Mouse (Mus musculus): Measurements from ENCODE around the gene Cald1. TPM values are rescaled to one million over a fixed set of nuclear protein-coding genes. Genes with fewer than 3 reads are reported as not detected.
A peak's percentile ranks its signal among the peaks of the same experiment; 100 is the strongest.

The Cald1 gene
- polyA plus RNA-seq, 1 experiment from 2014 or later = 401 TPM

DNA sequence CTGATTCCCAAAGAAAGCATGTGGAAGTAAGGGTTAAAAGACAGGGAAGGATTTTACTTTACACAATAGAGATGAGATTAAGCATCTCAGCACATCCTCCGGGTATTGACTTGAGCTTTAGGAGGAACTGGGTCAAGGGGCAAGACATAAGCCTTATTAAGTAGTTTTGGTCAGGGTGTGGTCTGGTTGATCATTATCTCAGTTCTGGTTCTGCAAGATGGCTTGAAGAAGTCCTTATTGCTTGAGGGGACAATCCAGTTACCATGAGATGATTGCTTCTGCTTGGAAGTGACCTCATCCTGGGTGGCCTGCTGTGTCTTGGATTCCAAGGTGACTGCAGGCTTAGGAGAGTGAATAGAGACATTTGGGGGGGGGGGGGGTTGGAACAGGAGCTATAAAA, 21.9 kb downstream of the Cald1 start:
- Histone ChIP-seq H3K27me3 (replicated peaks) (no peaks in the 10 kb centered on the region), H3K4me3 (replicated peaks) (no peak overlapping the region), H3K4me1 (no peaks in the 10 kb centered on the region), H3K27ac (no peak overlapping the region), H3K9ac (no peak overlapping the region), H3K4me2 (no peak overlapping the region), H3K36me3 (no peaks in the 10 kb centered on the region), H3K9me3 (no peaks in the 10 kb centered on the region)
- ATAC-seq (ENCODE audit: insufficient read depth, low FRiP score, low read depth) = no peak
- 42% methylated on average over 1 of the region's 1 CpGs for WGBS

DNA sequence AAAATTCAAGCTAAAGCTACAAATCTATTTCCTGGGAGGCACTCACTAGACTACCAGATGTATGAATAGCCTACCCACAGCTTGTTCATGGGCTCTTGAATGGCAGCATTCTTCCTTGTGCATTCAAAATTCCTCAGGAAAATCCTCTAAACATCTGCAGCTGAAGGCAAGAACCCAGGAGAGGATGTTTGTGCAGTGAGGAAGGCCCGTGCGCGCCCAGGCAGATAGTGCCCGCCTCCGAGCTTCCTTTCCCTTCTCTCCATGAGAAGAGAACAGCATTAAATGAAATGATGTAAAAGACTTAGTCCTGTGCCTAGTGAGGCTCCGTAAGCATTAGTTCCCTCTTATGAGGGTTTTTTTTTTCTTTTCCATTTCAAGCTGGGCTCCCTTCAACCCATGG, 24.6 kb downstream of the Cald1 start:
- Histone ChIP-seq H3K36me3 (no peaks in the 10 kb centered on the region), H3K9me3 (no peaks in the 10 kb centered on the region), H3K27ac (no peak overlapping the region), H3K9ac (no peak overlapping the region), H3K27me3 (replicated peaks) (no peaks in the 10 kb centered on the region), H3K4me2 (no peak overlapping the region), H3K4me1 (no peaks in the 10 kb centered on the region; the same call in 1 of the 2 replicates), H3K4me3 (replicated peaks) (no peak overlapping the region)
- ATAC-seq (ENCODE audit: insufficient read depth, low FRiP score, low read depth) = no peak
- WGBS = 77% methylated on average over 6 of the region's 6 CpGs

DNA sequence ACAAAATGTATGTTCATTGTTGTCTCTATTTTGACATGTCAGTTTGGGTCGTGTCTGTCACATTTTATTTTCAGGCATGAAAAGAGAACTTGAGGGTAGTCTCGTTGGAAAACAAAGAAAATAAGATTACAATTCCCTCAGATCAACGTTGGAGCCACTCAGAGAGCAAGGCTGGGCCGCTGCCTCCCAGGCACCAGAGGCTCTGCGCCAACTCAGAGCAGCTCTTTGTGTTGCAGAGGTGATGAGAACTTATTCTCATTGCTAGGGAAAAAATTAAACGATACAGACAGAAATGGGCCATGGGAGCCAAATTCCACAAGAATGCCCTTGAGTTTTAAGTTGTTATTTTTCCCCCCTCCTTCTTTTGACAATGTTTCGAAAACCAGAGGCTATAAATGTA, 25.0 kb downstream of the Cald1 start:
- Histone ChIP-seq H3K4me3 (replicated peaks) (no peak overlapping the region), H3K36me3 (no peaks in the 10 kb centered on the region), H3K9me3 (no peaks in the 10 kb centered on the region), H3K27ac (no peak overlapping the region), H3K27me3 (replicated peaks) (no peaks in the 10 kb centered on the region), H3K4me1 (no peaks in the 10 kb centered on the region; the same call in 1 of the 2 replicates), H3K4me2 (no peak overlapping the region), H3K9ac (no peak overlapping the region)
- WGBS = 56% methylated on average over 7 of the region's 7 CpGs
- ATAC-seq (ENCODE audit: insufficient read depth, low FRiP score, low read depth) = no peak

DNA sequence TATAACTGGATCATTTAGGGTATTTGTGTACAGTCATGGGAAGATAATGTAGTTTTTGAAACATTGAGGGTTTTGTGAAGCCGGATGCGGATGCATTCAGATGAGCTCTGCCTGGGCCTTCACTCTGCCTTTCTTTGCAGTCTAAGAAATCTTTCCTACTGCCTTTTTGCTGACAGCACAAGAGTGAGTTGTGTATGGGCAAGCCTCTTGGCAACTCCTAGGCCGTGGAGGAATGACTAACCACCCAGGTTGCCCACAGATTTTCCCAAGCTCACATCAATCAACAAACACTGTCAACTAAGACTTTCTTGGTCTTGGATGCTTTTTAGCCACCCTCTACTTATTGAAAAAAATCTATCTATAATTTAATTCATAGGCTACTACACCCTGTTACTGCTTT, 26.2 kb downstream of the Cald1 start:
- Histone ChIP-seq H3K9ac (no peak overlapping the region), H3K4me2 (no peak overlapping the region), H3K27me3 (replicated peaks) (no peaks in the 10 kb centered on the region), H3K4me1 (no peaks in the 10 kb centered on the region; the same call in 1 of the 2 replicates), H3K4me3 (replicated peaks) (no peak overlapping the region), H3K9me3 (no peaks in the 10 kb centered on the region), H3K36me3 (no peaks in the 10 kb centered on the region), H3K27ac (no peak overlapping the region)
- 74% methylated on average over 3 of the region's 3 CpGs for WGBS
- no peak for ATAC-seq (ENCODE audit: insufficient read depth, low FRiP score, low read depth)

DNA sequence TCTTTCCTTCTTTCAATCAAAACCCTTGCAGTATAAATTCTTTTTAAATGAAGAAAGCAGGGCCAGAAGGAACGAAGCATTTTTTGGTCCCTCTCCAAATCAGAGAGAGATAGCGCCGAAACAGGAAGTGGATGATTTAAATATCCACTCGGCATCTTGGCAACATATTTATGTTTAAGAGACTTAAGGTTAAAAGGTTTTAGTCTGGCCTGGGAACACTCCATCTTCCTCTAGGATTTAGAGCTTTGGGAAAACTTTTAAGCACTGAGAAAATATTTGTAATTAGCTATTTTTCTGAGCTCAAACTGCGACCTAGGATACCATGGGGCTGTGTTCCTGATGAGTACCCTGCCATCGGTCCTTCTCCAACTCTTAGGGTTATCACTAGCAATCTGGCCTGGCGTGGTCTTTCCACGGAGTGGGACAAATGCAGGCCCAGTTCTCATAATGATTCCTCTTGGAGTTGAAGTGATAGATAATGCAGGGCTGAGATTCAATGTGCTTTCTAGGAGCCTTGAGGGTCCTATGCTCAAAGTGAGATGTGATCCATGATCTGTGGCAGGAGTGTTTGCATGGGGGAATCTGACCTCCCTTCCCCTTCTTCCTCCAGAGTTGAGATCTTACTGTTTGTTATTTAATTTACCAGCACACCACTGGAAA, 28.4 kb downstream of the Cald1 start:
- H3K4me1 ChIP-seq = no peaks in the 10 kb centered on the region; the same call in 1 of the 2 replicates
- H3K4me3 ChIP-seq (replicated peaks) = no peak overlapping the region
- no peak overlapping the region for H3K4me2 ChIP-seq
- H3K9me3 ChIP-seq = no peaks in the 10 kb centered on the region
- H3K27ac ChIP-seq = peak overlapping the region; percentile 37; the same call in 1 of the 2 replicates
- no peak for ATAC-seq (ENCODE audit: insufficient read depth, low FRiP score, low read depth)
- H3K9ac ChIP-seq = no peak overlapping the region
- H3K27me3 ChIP-seq (replicated peaks) = no peaks in the 10 kb centered on the region
- H3K36me3 ChIP-seq = no peaks in the 10 kb centered on the region
- 43% methylated on average over 8 of the region's 8 CpGs for WGBS

DNA sequence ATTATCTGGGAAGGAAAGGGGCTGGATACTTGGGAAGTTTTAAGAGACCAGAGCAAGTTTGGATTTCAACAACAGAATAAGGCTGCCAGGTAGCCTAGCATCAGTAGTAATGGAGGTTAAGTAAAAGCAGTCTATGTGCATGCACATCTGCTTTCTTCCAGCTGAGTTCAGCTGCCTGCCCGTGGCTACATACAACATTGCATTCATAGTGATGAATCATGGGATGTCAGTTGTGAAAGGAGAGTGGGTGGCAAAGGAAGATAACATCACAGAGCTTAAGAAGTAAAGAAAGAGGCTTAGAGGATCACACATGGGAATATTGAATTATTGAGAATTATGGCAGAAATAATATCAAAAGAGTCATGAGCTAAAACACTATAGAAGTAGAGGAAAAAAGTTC, 29.8 kb downstream of the Cald1 start:
- Histone ChIP-seq H3K4me3 (replicated peaks) (no peak overlapping the region), H3K4me2 (no peak overlapping the region), H3K9me3 (no peaks in the 10 kb centered on the region), H3K27ac (no peak overlapping the region), H3K9ac (no peak overlapping the region), H3K4me1 (no peaks in the 10 kb centered on the region; the same call in 1 of the 2 replicates), H3K27me3 (replicated peaks) (no peaks in the 10 kb centered on the region), H3K36me3 (no peaks in the 10 kb centered on the region)
- WGBS = 26% methylated on average over 1 of the region's 1 CpGs
- ATAC-seq (ENCODE audit: insufficient read depth, low FRiP score, low read depth) = no peak

DNA sequence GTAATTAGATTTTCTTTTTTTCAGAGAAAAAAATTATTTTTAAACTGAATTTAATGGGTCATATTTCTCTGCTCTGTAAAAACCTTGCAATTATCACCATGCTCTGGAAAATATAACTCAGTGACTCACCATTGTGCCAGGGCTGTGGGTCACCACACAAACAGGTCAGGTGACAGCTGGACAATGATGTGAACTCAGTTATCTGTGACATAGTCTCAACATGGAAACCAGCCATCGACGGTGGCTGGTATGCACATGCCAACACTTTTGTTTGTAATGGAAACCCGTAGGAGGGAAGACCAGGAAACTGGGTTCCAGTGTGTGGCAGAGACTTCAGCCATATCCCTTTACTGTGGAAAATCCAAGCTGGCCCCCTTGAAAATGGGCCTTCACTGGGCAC, 35.5 kb downstream of the Cald1 start:
- Histone ChIP-seq H3K27ac (no peak overlapping the region), H3K9me3 (no peaks in the 10 kb centered on the region), H3K36me3 (no peaks in the 10 kb centered on the region), H3K4me1 (peaks cover 6% of the 10 kb centered on the region; the same call in 1 of the 2 replicates), H3K4me2 (no peak overlapping the region), H3K4me3 (replicated peaks) (no peak overlapping the region), H3K27me3 (replicated peaks) (no peaks in the 10 kb centered on the region), H3K9ac (no peak overlapping the region)
- 62% methylated on average over 3 of the region's 3 CpGs for WGBS
- ATAC-seq (ENCODE audit: insufficient read depth, low FRiP score, low read depth) = no peak

DNA sequence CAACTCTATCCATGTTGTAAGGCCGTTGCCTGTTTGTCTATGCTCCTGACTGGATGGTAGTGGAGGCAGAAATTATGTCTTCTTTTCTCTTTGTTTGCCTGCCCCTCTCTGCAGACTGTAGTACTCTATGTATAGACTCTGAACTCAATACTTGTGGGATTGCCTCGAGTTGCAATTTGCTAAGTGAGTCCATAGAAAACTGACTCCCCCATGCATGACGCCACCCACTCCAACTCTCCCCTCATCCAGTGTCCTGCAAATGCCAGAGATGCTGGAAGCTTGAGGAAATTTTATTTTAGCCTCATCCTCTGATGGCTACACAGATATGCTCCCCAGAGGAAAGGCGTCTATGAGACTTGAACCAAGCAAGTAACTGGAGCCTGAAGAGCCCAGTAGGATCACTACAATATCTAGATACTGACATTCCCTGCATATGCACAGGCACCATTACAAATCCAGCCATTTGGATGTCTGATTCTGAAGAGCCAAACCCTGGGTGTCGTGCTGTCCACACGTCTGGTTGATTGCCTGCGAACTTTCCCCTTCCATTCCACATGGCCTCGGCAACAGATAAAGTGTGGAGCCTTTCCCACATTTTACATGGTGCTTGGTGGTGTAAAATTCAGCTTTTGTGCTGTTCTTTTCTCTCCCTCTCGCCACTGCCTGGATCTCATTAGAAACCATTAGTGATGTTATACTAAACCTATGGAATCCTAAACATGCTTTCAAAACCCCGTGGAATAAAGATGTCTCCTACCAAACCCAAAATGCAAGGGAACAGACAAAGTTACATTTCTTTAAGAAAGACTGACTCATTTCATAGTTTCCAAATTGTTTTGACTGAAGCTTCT, 39.5 kb downstream of the Cald1 start:
- Histone ChIP-seq H3K27ac (peak overlapping the region; percentile 51; the same call in 1 of the 2 replicates), H3K9me3 (no peaks in the 10 kb centered on the region), H3K4me1 (peaks cover 16% of the 10 kb centered on the region; the same call in 1 of the 2 replicates), H3K4me3 (replicated peaks) (no peak overlapping the region), H3K4me2 (no peak overlapping the region), H3K36me3 (no peaks in the 10 kb centered on the region), H3K9ac (no peak overlapping the region), H3K27me3 (replicated peaks) (no peaks in the 10 kb centered on the region)
- ATAC-seq (ENCODE audit: insufficient read depth, low FRiP score, low read depth) = no peak
- WGBS = 55% methylated on average over 10 of the region's 10 CpGs

DNA sequence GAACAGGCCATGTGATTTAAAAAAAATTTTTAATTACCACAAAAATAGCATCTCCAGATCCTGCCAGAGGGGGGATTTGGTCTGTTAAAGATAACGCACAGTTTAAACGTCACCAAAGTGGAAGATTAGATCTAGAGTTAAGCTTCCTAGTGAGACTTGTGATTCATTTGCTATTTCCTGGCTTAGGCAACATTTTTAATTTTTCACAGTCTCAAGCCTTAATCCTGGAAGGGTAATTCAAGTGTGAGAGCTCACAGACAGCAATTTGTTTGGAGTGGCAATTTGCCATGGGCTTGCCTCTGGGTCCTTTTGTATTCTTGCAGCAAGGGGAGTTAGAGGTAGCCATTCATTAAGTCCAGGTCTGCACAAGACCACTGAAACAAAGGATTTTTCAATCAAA, 40.4 kb downstream of the Cald1 start:
- no peaks in the 10 kb centered on the region for H3K36me3 ChIP-seq
- WGBS = 16% methylated on average over 2 of the region's 2 CpGs
- H3K4me3 ChIP-seq (replicated peaks) = no peak overlapping the region
- no peaks in the 10 kb centered on the region for H3K9me3 ChIP-seq
- no peak overlapping the region for H3K9ac ChIP-seq
- peaks cover 16% of the 10 kb centered on the region; the same call in 1 of the 2 replicates for H3K4me1 ChIP-seq
- no peak overlapping the region for H3K4me2 ChIP-seq
- no peaks in the 10 kb centered on the region for H3K27me3 ChIP-seq (replicated peaks)
- ATAC-seq (ENCODE audit: insufficient read depth, low FRiP score, low read depth) = no peak
- no peak overlapping the region for H3K27ac ChIP-seq

DNA sequence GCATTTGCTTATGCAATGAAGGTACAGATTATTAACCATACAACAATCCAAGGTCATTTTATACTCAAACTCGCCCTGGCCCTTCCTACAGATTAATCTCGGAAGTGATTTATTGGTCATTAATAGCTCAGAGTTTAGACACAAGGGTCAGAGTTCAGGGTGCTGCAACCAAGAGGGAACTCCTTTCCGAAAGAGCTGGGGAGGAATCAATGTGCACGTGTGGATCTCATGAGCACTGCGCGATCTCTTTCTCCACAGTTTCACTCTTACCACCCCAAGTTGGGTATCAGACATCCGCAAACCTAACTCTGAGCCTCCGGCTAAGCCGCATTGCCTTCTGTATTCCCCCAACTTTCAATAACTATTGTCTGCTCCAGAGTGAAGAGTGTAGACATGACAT, 41.9 kb downstream of the Cald1 start:
- Histone ChIP-seq H3K27ac (peak overlapping the region; percentile 1; the same call in 1 of the 2 replicates), H3K9ac (no peak overlapping the region), H3K4me2 (no peak overlapping the region), H3K4me1 (peaks cover 16% of the 10 kb centered on the region; the same call in 1 of the 2 replicates), H3K27me3 (replicated peaks) (no peaks in the 10 kb centered on the region), H3K4me3 (replicated peaks) (no peak overlapping the region), H3K9me3 (no peaks in the 10 kb centered on the region), H3K36me3 (no peaks in the 10 kb centered on the region)
- ATAC-seq (ENCODE audit: insufficient read depth, low FRiP score, low read depth) = no peak; the same call in 1 of the 2 replicates
- WGBS = 50% methylated on average over 9 of the region's 9 CpGs

DNA sequence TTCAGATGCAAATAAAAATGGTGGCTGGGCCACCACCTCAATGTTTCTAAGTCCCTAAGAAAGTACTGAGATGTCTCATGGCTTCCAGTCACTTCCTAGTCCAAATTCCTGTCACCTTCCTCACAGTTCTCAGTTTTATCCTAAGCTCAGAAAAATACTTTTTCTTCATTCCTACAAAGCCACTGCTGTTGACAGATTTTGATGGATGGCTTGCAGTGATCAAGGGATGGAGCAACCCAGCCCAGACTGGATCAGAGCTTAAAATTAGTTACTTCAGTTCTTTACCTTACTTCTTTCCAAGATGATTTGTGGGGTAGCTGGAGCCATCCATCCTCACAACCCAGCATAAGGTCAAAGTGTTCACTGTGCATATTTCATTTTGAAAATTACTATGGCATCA, 42.8 kb downstream of the Cald1 start:
- peak overlapping the region; percentile 65; the same call in 1 of the 2 replicates for H3K27ac ChIP-seq
- no peak overlapping the region for H3K4me3 ChIP-seq (replicated peaks)
- H3K4me2 ChIP-seq = no peak overlapping the region

DNA sequence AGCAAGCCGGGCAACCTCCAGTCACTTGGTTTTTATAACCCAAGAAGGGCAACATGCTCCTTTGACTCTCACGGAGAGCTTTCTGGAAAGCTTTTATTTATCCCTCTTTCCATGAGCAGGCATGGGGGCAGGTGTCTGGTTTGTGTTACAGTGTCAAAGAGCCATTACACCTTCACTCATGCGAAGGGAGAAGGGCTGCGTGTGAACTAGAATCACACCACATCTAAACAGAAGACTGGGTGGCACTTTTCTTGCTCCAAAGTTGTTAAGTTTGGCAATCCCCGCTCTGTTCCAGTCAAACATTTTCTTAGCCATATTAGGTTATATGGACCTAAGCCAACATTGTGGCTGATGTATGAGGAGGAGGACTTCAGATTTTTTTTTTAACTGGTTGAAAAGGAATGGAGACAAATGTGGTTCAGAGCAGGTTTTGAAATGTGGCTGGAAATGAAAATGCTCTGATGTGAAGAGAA, 43.8 kb downstream of the Cald1 start:
- no peak for ATAC-seq (ENCODE audit: insufficient read depth, low FRiP score, low read depth)
- Histone ChIP-seq H3K27me3 (replicated peaks) (no peaks in the 10 kb centered on the region), H3K4me3 (replicated peaks) (no peak overlapping the region), H3K4me1 (peaks cover 16% of the 10 kb centered on the region; the same call in 1 of the 2 replicates), H3K9ac (no peak overlapping the region), H3K27ac (peak overlapping the region; percentile 65; the same call in 1 of the 2 replicates), H3K9me3 (no peaks in the 10 kb centered on the region), H3K4me2 (no peak overlapping the region), H3K36me3 (no peaks in the 10 kb centered on the region)
- 49% methylated on average over 5 of the region's 5 CpGs for WGBS

More for the DNA sequence above, 42.8 kb downstream of the Cald1 start:
- H3K36me3 ChIP-seq = no peaks in the 10 kb centered on the region
- H3K4me1 ChIP-seq = peaks cover 16% of the 10 kb centered on the region; the same call in 1 of the 2 replicates
- H3K9ac ChIP-seq = no peak overlapping the region
- H3K27me3 ChIP-seq (replicated peaks) = no peaks in the 10 kb centered on the region
- no peak for ATAC-seq (ENCODE audit: insufficient read depth, low FRiP score, low read depth)
- H3K9me3 ChIP-seq = no peaks in the 10 kb centered on the region
